Mouse (Mus musculus) frontal cortex, adult (tissue): ENCODE data around the gene Trim80.
A peak's percentile ranks its signal among the peaks of the same experiment; 100 is the strongest.
"Not testable (repeated sequence)": the region's sequence is repeated elsewhere in the genome, so short reads cannot be mapped to it uniquely, and the experiment has no call there.

ENCODE experiments used
- ATAC-seq: cut with Nextera tagmentation; 2 replicates; pipeline ENCODE4 v1.9.2; 2017; ENCODE audit warnings: mild to moderate bottlenecking, moderate library complexity, mixed read lengths; ENCODE audit not compliant: low TSS enrichment

Gene Trim80

GRCm38 (mm10) chr11:115427482-115428331, 12.6 kb upstream of the Trim80 start:
- ATAC-seq, result peak; percentile 39

- peak; percentile 48 for ATAC-seq
Measured at GRCm38 (mm10) chr11:115429307-115429706, 11.0 kb upstream of the Trim80 start.

- ATAC-seq, result no peak
Measured at GRCm38 (mm10) chr11:115430561-115430960, 9.8 kb upstream of the Trim80 start.

- no peak for ATAC-seq
Measured at GRCm38 (mm10) chr11:115432814-115433213, 7.5 kb upstream of the Trim80 start.

GRCm38 (mm10) chr11:115433342-115433741, 7.0 kb upstream of the Trim80 start:
- ATAC-seq, result no peak

- ATAC-seq, result peak; percentile 70; the same call in 1 of the 2 replicates
Measured at GRCm38 (mm10) chr11:115435596-115436337, 4.6 kb upstream of the Trim80 start.

GRCm38 (mm10) chr11:115437571-115438122, 2.7 kb upstream of the Trim80 start:
- no peak for ATAC-seq

- ATAC-seq, result no peak
Measured at GRCm38 (mm10) chr11:115439326-115439725, 1.0 kb upstream of the Trim80 start.

GRCm38 (mm10) chr11:115441417-115441816, 1.1 kb downstream of the Trim80 start:
- ATAC-seq, result no peak

- ATAC-seq, result no peak
Measured at GRCm38 (mm10) chr11:115446906-115447305, 6.6 kb downstream of the Trim80 start.

- ATAC-seq, result no peak
Measured at GRCm38 (mm10) chr11:115447321-115447885, 7.1 kb downstream of the Trim80 start.

GRCm38 (mm10) chr11:115448075-115448474, 7.7 kb downstream of the Trim80 start:
- no peak for ATAC-seq

- ATAC-seq, result no peak
Measured at GRCm38 (mm10) chr11:115448998-115449397, 8.7 kb downstream of the Trim80 start.

- ATAC-seq, result no peak
Measured at GRCm38 (mm10) chr11:115450176-115450575, 9.8 kb downstream of the Trim80 start.

GRCm38 (mm10) chr11:115451781-115452241, 11.5 kb downstream of the Trim80 start:
- no peak for ATAC-seq

- ATAC-seq, result no peak
Measured at GRCm38 (mm10) chr11:115452281-115452860, 12.0 kb downstream of the Trim80 start.

GRCm38 (mm10) chr11:115453306-115453705, 13.0 kb downstream of the Trim80 start:
- no peak for ATAC-seq

GRCm38 (mm10) chr11:115454822-115455221, 14.5 kb downstream of the Trim80 start:
- ATAC-seq, result not testable (repeated sequence)

- no peak for ATAC-seq
Measured at GRCm38 (mm10) chr11:115455619-115456018, 15.3 kb downstream of the Trim80 start.

GRCm38 (mm10) chr11:115456182-115456581, 15.8 kb downstream of the Trim80 start:
- ATAC-seq, result no peak

GRCm38 (mm10) chr11:115457405-115457804, 17.1 kb downstream of the Trim80 start:
- no peak for ATAC-seq

- ATAC-seq, result no peak
Measured at GRCm38 (mm10) chr11:115460976-115461375, 20.6 kb downstream of the Trim80 start.
